In the genomic region with DNA sequence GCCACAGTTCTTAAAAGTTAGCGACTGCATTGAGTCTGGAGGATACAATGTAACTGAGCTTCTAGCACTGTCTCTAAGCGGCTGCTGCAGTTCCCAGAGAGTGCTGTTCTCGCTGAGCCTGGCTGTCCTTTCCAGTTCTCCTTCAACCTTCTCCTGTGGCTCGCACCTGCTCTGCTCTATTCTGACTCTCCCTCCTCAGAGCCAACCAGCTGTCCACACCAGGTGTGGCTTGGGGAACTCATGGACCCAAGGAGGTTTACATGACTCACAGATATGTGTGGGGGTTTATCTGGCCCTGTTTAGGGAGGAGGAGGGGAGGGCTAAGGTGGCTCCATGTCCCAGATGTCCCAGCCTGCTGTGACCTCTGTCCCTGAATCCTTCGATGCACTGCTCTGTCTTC, we compare ENCODE assay signal across 14 mouse cellular contexts.
DNase-seq lines count a peak whose midpoint lies in the region; ATAC-seq and TF ChIP-seq lines count a peak whose summit lies in the region.
"Had no signal": no experiment of that assay in that cellular context is flagged by ENCODE, and none has a peak within 500 bp of the region (broad histone marks: within the 10 kb centered on the region; RNA-seq: fewer than 3 reads in every experiment).

No protein-coding gene starts in this region.

- H3K4me1 ChIP-seq in heart, embryonic 15.5 days (replicated peaks) = peaks cover 36% of the 10 kb centered on the region
- H3K4me1 ChIP-seq in midbrain, embryonic 13.5 days (replicated peaks) = peaks cover 27% of the 10 kb centered on the region
- H3K4me1 ChIP-seq in midbrain, postnatal 0 days (ENCODE audit: insufficient read depth, low read length) = no peaks in the 10 kb centered on the region
- no peaks in the 10 kb centered on the region for H3K4me1 ChIP-seq in limb, embryonic 13.5 days

- no peak for TF ChIP-seq CTCF in midbrain, postnatal 0 days (IDR thresholded peaks at IDR 0.05)

- no peaks in the 10 kb centered on the region for H3K36me3 ChIP-seq in heart, embryonic 15.5 days
- no peaks in the 10 kb centered on the region for H3K36me3 ChIP-seq in midbrain, embryonic 13.5 days
- H3K36me3 ChIP-seq in midbrain, postnatal 0 days (ENCODE audit: insufficient read depth, low read length) = no peaks in the 10 kb centered on the region
- no peaks in the 10 kb centered on the region for H3K36me3 ChIP-seq in limb, embryonic 13.5 days
- H3K36me3 ChIP-seq: hindbrain, embryonic 15.5 days had no signal

- 65% methylated on average over 5 of the region's 5 CpGs for WGBS in heart, embryonic 15.5 days
- 64% methylated on average over 5 of the region's 5 CpGs for WGBS in midbrain, embryonic 13.5 days
- 77% methylated on average over 5 of the region's 5 CpGs for WGBS in midbrain, postnatal 0 days
- 71% methylated on average over 5 of the region's 5 CpGs for WGBS in limb, embryonic 13.5 days

- H3K9me3 ChIP-seq in heart, embryonic 15.5 days (replicated peaks) = peaks cover 5% of the 10 kb centered on the region; the same call in 1 of the 2 replicates
- 0 out of 2 replicates have a peak, but pooled peaks cover 4% of the 10 kb centered on the region for H3K9me3 ChIP-seq in midbrain, embryonic 13.5 days
- no peaks in the 10 kb centered on the region for H3K9me3 ChIP-seq in midbrain, postnatal 0 days (ENCODE audit: low read length)
- peaks cover 6% of the 10 kb centered on the region for H3K9me3 ChIP-seq in limb, embryonic 13.5 days

- peak overlapping the region; percentile 4 for H3K27ac ChIP-seq in heart, embryonic 15.5 days
- no peak overlapping the region for H3K27ac ChIP-seq in midbrain, embryonic 13.5 days
- H3K27ac ChIP-seq in midbrain, postnatal 0 days (ENCODE audit: low read depth, low read length) = no peak overlapping the region
- no peak overlapping the region for H3K27ac ChIP-seq in limb, embryonic 13.5 days
- H3K27ac ChIP-seq: hindbrain, embryonic 15.5 days had no signal

- no peak overlapping the region for H3K4me2 ChIP-seq in heart, embryonic 15.5 days
- no peak overlapping the region for H3K4me2 ChIP-seq in midbrain, embryonic 13.5 days (replicated peaks)
- no peak overlapping the region for H3K4me2 ChIP-seq in midbrain, postnatal 0 days (ENCODE audit: low read depth, low read length, poor library complexity, severe bottlenecking)
- H3K4me2 ChIP-seq in limb, embryonic 13.5 days (replicated peaks) = no peak overlapping the region
- H3K4me2 ChIP-seq: hindbrain, embryonic 15.5 days had no signal

- H3K4me3 ChIP-seq in heart, embryonic 15.5 days = no peak overlapping the region
- no peak overlapping the region for H3K4me3 ChIP-seq in midbrain, embryonic 13.5 days (replicated peaks)
- H3K4me3 ChIP-seq in midbrain, postnatal 0 days (ENCODE audit: low read depth, low read length) = no peak overlapping the region
- H3K4me3 ChIP-seq in limb, embryonic 13.5 days = no peak overlapping the region
- H3K4me3 ChIP-seq: hindbrain, embryonic 15.5 days had no signal

- ATAC-seq in heart, embryonic 15.5 days (replicated peaks; ENCODE audit: insufficient number of reproducible peaks, insufficient read depth, low FRiP score, low read depth) = no peak
- ATAC-seq in midbrain, embryonic 13.5 days = peak; percentile 43; the same call in 1 of the 2 replicates
- ATAC-seq in midbrain, postnatal 0 days (ENCODE audit: low FRiP score) = no peak
- peak; percentile 54; the same call in 1 of the 2 replicates for ATAC-seq in limb, embryonic 13.5 days (ENCODE audit: low FRiP score, low read depth)
- ATAC-seq in megakaryocyte progenitor cell, adult 5-6 weeks (replicated peaks; ENCODE audit: poor library complexity) = no peak
- no peak for ATAC-seq in cerebellum, adult (ENCODE audit: insufficient number of reproducible peaks, low FRiP score, low TSS enrichment)
- ATAC-seq: liver, postnatal 0 days; midbrain, embryonic 16.5 days had no signal

- no peaks in the 10 kb centered on the region for H3K27me3 ChIP-seq in heart, embryonic 15.5 days
- H3K27me3 ChIP-seq in midbrain, embryonic 13.5 days = peaks cover 11% of the 10 kb centered on the region; the same call in 1 of the 2 replicates
- H3K27me3 ChIP-seq in midbrain, postnatal 0 days (ENCODE audit: insufficient read depth, low read length) = no peaks in the 10 kb centered on the region
- H3K27me3 ChIP-seq in limb, embryonic 13.5 days = no peaks in the 10 kb centered on the region
- H3K27me3 ChIP-seq: hindbrain, embryonic 15.5 days had no signal

- DNase-seq in heart, adult 11 months = no peak
- DNase-seq in midbrain, postnatal 0 days (ENCODE audit: low spot score) = no peak
- DNase-seq: adrenal gland, adult 8-10 months; cerebellum, adult 11 months; liver, postnatal 0 days; right cerebral cortex, postnatal 14 days; thymus, adult 18-20 months had no signal

- H3K9ac ChIP-seq in heart, embryonic 15.5 days = no peak overlapping the region
- no peak overlapping the region for H3K9ac ChIP-seq in midbrain, embryonic 13.5 days (replicated peaks)
- no peak overlapping the region for H3K9ac ChIP-seq in midbrain, postnatal 0 days (replicated peaks; ENCODE audit: low read length, poor library complexity, severe bottlenecking)
- H3K9ac ChIP-seq in limb, embryonic 13.5 days = no peak overlapping the region
- H3K9ac ChIP-seq: hindbrain, embryonic 15.5 days; liver, postnatal 0 days had no signal

Comparison
In these comparisons a context has a peak if more than half of its experiments do, and no peak if none do; other contexts are left out.
1. ATAC-seq: peak in midbrain, embryonic 13.5 days (single experiment) and limb, embryonic 13.5 days (single experiment); none in heart, embryonic 15.5 days (single experiment), midbrain, postnatal 0 days (single experiment), megakaryocyte progenitor cell, adult 5-6 weeks (single experiment) and cerebellum, adult (single experiment).